Mouse (Mus musculus) kidney, embryonic 14.5 days (tissue): Measurements from ENCODE around the gene Pex19. TPM values are rescaled to one million over a fixed set of nuclear protein-coding genes. Genes with fewer than 3 reads are reported as not detected.

ENCODE experiments used
- ATAC-seq: fragments of 200-750 bp; cut with Nextera tagmentation; 2 replicates; pipeline ENCODE4 v1.8.0; 2017; ENCODE audit warnings: moderate number of reproducible peaks, mild to moderate bottlenecking, moderate TSS enrichment, moderate library complexity; ENCODE audit not compliant: low FRiP score, low TSS enrichment
- H3K27ac ChIP-seq: fragments of 300-500 bp; sonication (generic); 2 replicates; pipeline ENCODE4 v1.5.1; 2014; ENCODE audit warnings: low read depth, mild to moderate bottlenecking, low read length, moderate library complexity, mixed read lengths
- H3K27me3 ChIP-seq: fragments of 300-500 bp; sonication (generic); 2 replicates; pipeline ENCODE4 v1.6.1; 2014; ENCODE audit warnings: mild to moderate bottlenecking, low read length; ENCODE audit not compliant: control insufficient read depth, insufficient read depth
- H3K36me3 ChIP-seq: fragments of 300-500 bp; sonication (generic); 2 replicates; pipeline ENCODE4 v1.6.1; 2014; ENCODE audit warnings: low read length, mixed read lengths; ENCODE audit not compliant: control insufficient read depth, insufficient read depth
- H3K4me1 ChIP-seq: fragments of 300-500 bp; sonication (generic); 2 replicates; pipeline ENCODE4 v1.6.1; 2014; ENCODE audit warnings: low read length, mixed read lengths; ENCODE audit not compliant: control insufficient read depth, insufficient read depth
- H3K4me2 ChIP-seq: fragments of 300-500 bp; sonication (generic); replicated peaks from 2 replicates; pipeline ENCODE4 v1.6.1; 2014; ENCODE audit warnings: low read depth, mild to moderate bottlenecking, low read length
- H3K4me3 ChIP-seq: fragments of 300-500 bp; sonication (generic); 2 replicates; pipeline ENCODE4 v1.5.1; 2014; ENCODE audit warnings: mild to moderate bottlenecking, low read length
- H3K9ac ChIP-seq: fragments of 300-500 bp; sonication (generic); 2 replicates; pipeline ENCODE4 v1.6.1; 2014; ENCODE audit warnings: low read depth, mild to moderate bottlenecking, low read length, moderate library complexity
- H3K9me3 ChIP-seq: fragments of 300-500 bp; sonication (generic); 2 replicates; pipeline ENCODE4 v1.6.1; 2016; ENCODE audit warnings: low read length; ENCODE audit not compliant: control insufficient read depth
- WGBS: fragments of 180-500 bp; shearing (Covaris S2); extraction: QIAGEN DNeasy Blood & Tissue Kit; methylation state at CpG from one replicate; pipeline ENCODE4 v1.1.7; 2014; 5-methylcytosine and 5-hydroxymethylcytosine counted together
- polyA plus RNA-seq: library from polyadenylated mRNA; unstranded; fragments of >200 nt; fragmentation: Nextera tagmentation; extraction: Ambion mirVana; gene quantifications from 2 replicates; pipeline ENCODE4 v1.2.1, GENCODE M21; 2014

The Pex19 gene
- polyA plus RNA-seq, 1 experiment from 2014 or later: 138 TPM

GRCm38 (mm10) chr1:172181777-172182176 lies 55.2 kb downstream of the Pex19 start:
- H3K4me2 ChIP-seq: no peak overlapping the region
- no peaks in the 10 kb centered on the region for H3K9me3 ChIP-seq
- no peak overlapping the region for H3K9ac ChIP-seq
- ATAC-seq: no peak
- peaks cover 77% of the 10 kb centered on the region for H3K36me3 ChIP-seq
- 93% methylated on average over 3 of the region's 3 CpGs for WGBS
- H3K27ac ChIP-seq: no peak overlapping the region
- H3K27me3 ChIP-seq: no peaks in the 10 kb centered on the region
- no peak overlapping the region for H3K4me3 ChIP-seq
- H3K4me1 ChIP-seq: no peaks in the 10 kb centered on the region

- no peak overlapping the region for H3K9ac ChIP-seq
- ATAC-seq: no peak
- no peak overlapping the region for H3K4me2 ChIP-seq
- WGBS: 96% methylated on average over 6 of the region's 6 CpGs
- no peak overlapping the region for H3K4me3 ChIP-seq
- H3K27ac ChIP-seq: no peak overlapping the region
- H3K9me3 ChIP-seq: no peaks in the 10 kb centered on the region
- H3K27me3 ChIP-seq: no peaks in the 10 kb centered on the region
- H3K36me3 ChIP-seq: peaks cover 78% of the 10 kb centered on the region
- H3K4me1 ChIP-seq: no peaks in the 10 kb centered on the region
Measured at GRCm38 (mm10) chr1:172183056-172183455, 56.5 kb downstream of the Pex19 start.

- no peak for ATAC-seq
Measured at GRCm38 (mm10) chr1:172183915-172184314, 57.4 kb downstream of the Pex19 start.

More at GRCm38 (mm10) chr1:172183915-172184314, 57.4 kb downstream of the Pex19 start:
- H3K4me3 ChIP-seq: no peak overlapping the region
- no peaks in the 10 kb centered on the region for H3K4me1 ChIP-seq
- peaks cover 80% of the 10 kb centered on the region for H3K36me3 ChIP-seq
- no peak overlapping the region for H3K9ac ChIP-seq
- no peaks in the 10 kb centered on the region for H3K9me3 ChIP-seq
- no peaks in the 10 kb centered on the region for H3K27me3 ChIP-seq
- H3K27ac ChIP-seq: no peak overlapping the region
- no peak overlapping the region for H3K4me2 ChIP-seq

Other genes with a start within 250 kb of the Pex19 start
- not detected in 2 replicates for gene Gm10521, start 231.1 kb upstream of the Pex19 start, polyA plus RNA-seq
- gene Slamf6, start 209.2 kb upstream of the Pex19 start, polyA plus RNA-seq: 0.12 and 0.14 TPM in 2 replicates
- gene Vangl2, start 98.3 kb upstream of the Pex19 start, polyA plus RNA-seq: 18.2 and 19.0 TPM in 2 replicates
- not detected in 2 replicates for gene Nhlh1, start 69.2 kb upstream of the Pex19 start, polyA plus RNA-seq
- 78.1 and 194 TPM in 2 replicates for gene Copa, start 44.2 kb upstream of the Pex19 start, polyA plus RNA-seq
- gene Ncstn, start 44.0 kb upstream of the Pex19 start, polyA plus RNA-seq: 66.5 and 136 TPM in 2 replicates
- 78.3 and 114 TPM in 2 replicates for gene Dcaf8, start 21.3 kb downstream of the Pex19 start, polyA plus RNA-seq
- gene Pea15a, start 80.0 kb downstream of the Pex19 start, polyA plus RNA-seq: 56.0 and 87.0 TPM in 2 replicates
- 2.8 and 3.5 TPM in 2 replicates for gene Casq1, start 93.1 kb downstream of the Pex19 start, polyA plus RNA-seq
- gene Atp1a4, start 131.7 kb downstream of the Pex19 start, polyA plus RNA-seq: not detected in 2 replicates
- 39.5 and 53.1 TPM in 2 replicates for gene Igsf8, start 134.9 kb downstream of the Pex19 start, polyA plus RNA-seq
- gene Atp1a2, start 171.3 kb downstream of the Pex19 start, polyA plus RNA-seq: 0.66 and 0.96 TPM in 2 replicates
- 0.20 TPM in 1 of 2 replicates, not detected in the other for gene Kcnj9, start 202.6 kb downstream of the Pex19 start, polyA plus RNA-seq
- gene Kcnj10, start 214.5 kb downstream of the Pex19 start, polyA plus RNA-seq: 0.31 and 0.57 TPM in 2 replicates
- gene Pigm, start 249.8 kb downstream of the Pex19 start, polyA plus RNA-seq: 9.5 and 12.1 TPM in 2 replicates